Mouse (Mus musculus): ENCODE results near the gene Crybg2.
A peak's percentile ranks its signal among the peaks of the same experiment; 100 is the strongest.

The Crybg2 gene

DNA sequence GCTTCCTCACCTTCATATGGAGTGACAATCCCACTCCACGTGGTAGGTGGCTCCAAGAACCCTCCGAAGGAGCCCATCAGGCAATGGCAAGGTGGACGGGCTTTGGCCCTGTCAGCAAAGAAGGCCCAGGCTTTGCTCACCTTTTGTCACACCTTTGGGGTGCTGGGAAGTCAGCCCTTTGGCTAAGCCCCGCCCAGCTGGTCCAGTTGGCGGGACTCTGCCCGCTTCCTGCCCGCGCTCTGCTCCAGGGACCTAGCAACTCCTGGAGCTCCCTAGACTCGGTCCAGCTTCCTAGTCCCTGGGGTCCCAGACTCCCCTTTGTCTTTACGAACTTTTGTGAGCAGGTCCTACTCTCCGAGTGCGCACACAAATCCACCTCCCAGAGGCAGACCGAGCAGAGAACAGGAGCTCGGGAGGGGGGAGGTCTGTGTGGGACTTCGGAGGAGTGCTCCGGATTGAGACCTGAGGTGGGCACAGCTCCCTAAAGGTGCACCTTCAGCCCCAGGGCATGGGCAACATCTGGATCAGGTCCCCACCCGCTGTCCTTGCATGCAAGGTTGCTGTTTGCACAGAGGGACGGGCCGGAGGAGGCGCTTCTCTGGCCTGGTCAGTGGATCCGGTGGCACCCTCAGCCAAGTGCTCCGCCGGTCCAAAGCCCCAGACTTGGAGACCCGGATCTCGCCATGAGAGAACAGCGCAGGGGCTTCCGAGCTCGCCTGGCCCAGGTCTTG is at the start of gene Crybg2:
TSS of gene Crybg2 (plus strand) at position 681 of the 731 bp plus-strand sequence.
- no peak for DNase-seq

DNA sequence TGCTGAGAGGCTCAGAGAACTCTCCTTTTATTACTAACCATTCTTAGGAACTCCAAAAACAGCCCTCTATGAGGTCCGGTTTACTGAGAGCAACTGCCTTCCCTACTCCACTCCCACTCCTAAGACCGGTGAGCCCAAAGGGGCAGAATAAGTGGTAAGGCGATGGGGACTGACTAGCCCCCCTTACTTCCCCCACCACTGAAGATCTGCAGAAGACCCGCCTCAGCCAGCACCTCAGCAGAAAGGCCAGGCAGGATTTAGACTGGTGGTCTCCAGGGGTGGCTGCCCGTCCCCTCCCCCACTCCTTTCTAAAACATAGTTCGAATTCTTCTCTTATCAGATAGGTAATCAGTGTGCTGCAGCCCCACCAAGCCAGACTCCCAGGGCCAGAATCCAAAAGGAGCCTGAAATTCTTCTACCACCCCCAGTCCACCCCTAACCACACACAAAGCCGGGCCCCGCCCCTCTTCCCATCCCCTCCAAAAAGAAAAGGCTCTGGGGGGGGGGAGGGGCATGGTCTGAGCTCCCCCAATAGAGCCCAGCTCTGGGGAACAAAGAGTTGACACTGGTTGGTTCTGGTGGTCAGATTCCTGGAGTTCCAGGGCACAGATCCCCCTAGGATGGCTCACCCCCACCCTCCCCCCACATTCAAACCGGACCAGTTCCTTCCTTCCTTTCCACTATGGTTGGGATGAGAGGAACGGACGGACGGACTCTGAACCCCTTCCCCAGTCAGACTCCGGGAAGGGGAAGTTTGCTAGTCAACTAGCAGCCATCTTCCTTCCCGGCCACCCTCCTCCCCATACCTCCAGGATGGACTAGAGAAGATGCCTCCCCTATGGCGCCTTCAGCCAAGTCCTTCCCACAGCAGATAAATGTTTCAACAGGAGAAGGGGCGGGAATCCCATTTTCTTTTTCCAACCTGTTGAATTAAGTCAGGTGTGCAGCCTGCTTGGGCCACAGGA is 48.9 kb upstream of the Crybg2 start:
- no peak for DNase-seq

DNA sequence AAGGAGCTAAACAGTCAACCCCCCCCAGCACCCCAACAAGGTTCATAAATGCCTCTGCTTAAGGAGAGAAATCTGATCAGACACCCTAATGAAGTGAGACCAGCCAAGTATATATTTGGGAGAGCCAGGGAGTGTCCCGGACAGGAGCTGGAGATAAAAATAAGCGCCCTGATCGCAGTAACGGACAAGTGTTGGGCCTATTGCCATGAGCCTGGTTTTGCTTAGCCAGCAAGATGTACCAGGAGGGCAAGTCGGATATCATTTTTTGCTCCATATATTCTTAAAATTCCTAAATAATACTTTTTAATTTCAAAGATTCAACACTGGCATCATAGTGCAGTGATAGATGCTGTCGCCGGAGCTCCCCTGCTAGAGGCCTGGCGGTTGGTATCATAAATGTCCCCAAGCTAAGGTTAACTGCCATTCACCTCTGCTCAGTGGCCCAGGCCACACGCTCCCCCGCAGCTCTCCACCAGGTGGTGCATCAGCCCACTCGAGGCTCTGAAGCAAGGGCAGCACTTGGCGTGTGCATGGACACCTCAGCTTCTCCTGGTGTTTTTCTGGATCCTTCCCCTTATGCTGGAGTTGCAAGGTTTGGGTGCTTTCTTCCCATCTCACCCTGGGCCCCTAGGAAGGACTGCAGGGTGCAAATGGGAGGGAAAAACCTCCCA is 47.6 kb upstream of the Crybg2 start:
- DNase-seq = no peak

DNA sequence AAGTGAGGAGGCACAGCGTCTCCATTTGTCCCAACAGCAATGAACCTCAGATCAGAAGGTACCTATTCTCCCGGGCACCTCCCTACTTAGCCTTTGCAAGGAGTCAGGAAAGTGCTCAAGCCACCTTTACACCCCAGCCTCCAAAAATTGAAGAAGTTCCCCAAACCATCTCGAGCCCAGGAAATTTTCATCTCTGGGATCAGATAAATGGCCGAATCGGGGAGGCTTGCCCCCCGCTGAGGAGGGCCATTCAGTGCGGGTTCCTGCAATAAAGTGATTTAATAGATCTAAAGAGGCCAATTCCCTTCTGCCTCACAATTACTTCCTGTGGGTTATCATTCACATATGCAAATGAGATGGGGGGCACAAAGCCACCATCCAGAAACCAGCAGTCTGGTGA is 44.4 kb upstream of the Crybg2 start:
- DNase-seq = no peak

DNA sequence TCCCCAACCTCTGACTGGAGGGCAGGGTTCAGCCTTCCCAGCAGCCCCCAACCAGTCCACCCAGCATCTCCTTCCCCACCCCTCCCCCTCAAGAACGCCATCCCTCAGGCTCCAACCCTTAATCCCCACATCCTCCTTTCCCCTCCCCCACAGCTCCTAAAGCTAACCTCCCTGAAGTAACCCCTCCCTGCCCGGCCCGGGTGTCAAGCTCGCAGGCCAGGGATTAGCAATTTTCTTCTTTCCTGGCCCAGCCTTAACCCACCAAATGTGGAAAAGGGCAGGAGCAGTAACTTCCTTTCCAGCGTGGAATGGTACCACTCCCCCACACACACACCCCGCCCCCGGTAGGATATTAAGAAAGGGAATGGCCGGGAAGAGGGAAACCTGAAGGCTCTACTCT is 43.8 kb upstream of the Crybg2 start:
- DNase-seq = no peak

DNA sequence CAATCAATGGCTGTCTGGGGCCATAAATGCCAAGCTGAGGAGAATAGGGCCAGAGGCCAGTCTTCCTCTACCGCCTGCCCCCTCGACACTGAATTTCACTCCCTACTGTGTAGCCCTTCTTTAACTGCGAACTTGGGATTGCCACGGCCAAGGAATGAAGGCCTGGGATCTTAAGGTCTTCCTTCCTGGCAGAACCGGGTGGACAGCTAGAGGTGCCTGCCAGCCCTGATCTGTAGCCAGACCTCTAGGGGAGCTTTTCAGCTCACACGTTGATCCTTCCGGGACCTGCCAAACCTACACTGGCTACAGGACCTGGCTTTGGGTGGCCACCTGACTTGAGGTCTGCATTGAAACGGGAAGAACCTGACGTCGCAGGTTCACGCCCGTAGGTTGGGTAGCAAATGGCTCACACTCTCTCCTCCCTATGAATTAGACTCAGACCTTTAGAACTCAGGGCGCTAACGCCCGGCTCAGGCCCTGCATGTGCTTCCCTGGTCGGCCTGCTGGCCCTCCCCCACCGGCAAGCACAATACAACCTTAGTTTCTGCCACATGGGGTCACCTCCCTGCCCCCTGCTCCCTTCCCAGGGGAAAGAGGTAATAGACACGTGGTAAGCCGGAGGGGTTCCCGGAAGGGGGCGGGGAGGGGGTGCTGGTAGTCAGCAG is 43.3 kb upstream of the Crybg2 start:
- no peak for DNase-seq

DNA sequence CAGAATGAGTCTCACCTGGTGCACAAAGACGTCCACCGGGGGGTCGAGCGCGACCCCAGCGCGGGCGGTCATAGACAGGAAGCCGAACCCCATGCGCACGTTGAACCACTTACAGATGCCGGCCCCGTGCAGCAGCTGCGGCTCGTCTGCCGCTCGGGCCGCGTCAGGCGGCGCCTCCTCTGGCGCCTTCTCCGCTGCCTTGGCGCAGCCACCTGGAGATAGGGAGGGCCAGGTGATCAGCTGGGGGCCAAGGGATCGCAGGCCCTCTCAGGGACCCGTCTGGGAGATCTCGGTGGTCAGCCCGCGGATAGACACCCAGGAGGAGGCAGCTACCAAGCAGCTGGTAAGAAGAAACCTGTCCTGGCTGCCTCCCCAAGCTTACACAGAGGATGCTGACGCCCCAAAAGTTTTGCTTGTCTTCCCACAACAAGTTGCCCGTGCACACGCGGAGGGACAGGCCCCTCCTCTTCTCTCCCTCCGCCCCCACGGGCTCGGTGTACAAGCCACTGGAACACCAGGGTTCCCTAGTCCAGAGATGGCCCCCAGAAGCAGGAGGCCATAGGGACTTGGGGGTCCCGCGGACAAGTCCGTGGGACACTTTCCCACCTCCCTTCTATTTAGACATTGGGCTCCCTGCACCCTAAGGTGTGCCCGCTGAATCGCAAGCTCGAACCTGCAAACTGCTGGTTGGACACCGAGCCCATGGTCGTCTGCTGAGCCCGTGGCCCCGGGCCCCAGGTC is 42.4 kb upstream of the Crybg2 start:
- DNase-seq = no peak

DNA sequence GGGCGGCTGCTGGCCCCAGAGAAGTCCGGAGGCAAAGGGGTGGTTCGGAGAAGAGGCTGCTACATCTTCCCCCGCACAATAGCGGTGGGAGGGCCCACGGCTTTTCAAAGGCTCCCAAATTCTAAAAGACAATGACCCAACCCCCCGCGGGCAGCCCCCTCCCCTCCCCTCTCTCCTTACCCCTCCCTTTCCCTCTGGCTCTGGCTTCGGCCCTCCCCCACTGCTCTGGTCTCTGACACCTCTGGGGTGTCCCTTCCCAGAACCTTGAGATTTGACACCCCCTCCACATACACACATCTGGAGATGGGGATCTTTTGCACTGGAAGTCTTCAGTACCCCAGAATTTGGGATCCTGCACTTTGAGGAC is 41.9 kb upstream of the Crybg2 start, which contains the start of gene Lin28a:
TSS of gene Lin28a (minus strand) at position 63 of the 367 bp plus-strand sequence.
- DNase-seq = no peak

DNA sequence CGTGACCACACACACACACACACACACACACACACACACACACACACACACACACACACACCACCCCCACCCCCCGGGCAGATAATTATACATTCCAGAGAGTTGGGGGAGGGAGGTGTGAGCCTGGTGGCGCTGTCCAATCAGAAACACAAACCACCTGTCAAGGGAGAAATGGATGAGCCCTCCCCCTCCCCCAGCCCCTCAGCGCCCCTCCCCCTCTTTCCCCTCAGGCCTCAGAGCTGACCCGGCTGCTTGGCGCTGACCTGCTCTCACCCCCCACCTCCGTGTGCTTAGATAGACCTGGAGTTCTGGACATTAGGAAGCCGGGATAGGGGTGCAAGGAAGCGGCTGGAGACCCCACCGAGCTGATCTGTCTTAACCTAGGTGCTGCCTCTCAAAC is 41.4 kb upstream of the Crybg2 start:
- DNase-seq = no peak

DNA sequence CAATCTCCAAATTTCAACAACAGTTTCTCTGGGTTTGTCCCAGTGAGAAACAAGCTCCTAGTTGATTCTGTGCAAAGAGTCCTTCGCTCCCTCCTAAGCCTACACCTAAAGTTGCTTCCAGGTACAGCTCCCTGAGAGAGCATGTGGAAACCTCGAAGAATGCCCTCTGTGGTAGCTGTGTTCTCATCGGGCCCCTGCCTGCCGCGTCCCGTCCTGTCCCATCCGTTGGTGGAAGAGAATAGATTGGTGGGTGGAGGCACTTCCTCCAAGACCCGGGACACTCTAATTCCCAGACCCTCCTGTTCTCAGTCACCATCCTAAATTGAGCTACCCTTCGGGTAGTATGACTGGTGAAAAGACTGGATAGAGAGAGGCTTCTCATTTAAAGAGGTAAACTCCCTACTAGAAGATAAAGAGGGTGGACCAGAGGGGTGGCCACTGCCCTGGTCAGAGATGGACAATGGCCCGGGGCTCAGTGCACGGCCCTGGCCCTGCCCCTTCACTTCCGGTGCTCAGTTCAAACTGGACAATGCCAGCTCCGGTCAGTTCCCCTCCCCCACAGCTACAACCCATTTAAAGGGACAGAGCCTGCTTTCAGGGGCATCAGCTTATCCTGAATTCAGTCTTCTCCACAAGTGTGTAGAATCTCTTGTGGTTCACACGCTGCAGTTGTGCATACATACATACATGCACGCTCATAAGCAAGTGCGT is 40.8 kb upstream of the Crybg2 start:
- DNase-seq = no peak

DNA sequence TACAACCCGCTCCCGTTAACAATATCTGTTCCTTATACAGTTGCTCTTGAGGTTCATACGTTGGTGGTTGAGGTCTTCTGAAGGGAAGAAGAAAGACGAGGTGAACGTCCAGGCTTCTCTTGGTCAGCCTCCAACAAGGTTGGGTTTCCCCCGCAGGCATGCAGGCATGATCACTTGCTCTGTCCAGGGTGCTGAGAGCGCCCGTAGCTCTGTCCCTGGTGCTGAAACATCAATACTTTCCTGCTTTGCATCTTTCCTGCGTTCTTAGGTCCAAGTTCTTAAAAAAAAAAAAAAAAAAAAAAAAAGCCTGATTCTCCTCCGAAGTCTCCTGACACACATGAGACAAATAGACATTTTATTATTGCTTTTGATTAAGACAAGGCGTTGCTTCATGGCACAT is 40.0 kb upstream of the Crybg2 start:
- peak; percentile 22 to 34 for DNase-seq

DNA sequence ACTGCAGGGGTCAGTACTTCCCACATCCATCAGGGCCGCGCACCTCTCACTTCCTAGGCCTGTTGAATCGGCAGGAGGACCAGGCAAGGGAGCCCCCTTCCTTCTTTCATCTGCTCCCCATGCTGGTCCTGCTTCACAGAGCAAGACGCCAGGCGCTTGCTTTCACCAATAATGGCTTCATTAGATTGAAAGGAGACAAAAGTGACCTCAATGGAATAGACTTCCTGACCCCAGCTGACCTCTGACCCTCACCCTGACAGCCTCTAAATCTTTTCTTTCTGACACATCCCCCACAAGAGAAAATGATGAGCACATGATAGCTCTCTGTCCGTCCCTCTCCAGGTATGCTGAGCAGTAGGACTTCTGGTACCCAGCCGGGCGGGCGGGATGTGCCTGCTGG is 34.8 kb upstream of the Crybg2 start:
- no peak for DNase-seq

DNA sequence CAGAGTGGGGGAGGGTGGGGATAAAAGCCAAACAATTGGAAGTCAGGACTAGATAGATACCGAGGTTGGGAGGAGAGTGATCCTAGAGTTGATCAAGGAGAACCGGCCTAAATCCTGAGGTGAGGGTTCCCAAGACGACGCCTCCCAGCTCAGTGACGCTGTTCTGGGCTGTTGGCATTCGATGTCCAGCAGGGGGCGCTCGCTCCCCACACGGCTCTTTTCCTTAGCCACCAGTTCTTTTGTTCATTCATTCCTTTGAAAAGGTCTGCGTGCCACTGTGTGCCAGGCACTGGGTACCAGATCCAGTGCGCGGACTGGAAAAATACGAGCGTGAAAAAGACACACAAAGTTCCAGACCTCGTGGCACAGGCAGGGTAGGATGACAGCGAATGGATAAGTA is 24.7 kb upstream of the Crybg2 start:
- DNase-seq = peak; percentile 39 to 54

DNA sequence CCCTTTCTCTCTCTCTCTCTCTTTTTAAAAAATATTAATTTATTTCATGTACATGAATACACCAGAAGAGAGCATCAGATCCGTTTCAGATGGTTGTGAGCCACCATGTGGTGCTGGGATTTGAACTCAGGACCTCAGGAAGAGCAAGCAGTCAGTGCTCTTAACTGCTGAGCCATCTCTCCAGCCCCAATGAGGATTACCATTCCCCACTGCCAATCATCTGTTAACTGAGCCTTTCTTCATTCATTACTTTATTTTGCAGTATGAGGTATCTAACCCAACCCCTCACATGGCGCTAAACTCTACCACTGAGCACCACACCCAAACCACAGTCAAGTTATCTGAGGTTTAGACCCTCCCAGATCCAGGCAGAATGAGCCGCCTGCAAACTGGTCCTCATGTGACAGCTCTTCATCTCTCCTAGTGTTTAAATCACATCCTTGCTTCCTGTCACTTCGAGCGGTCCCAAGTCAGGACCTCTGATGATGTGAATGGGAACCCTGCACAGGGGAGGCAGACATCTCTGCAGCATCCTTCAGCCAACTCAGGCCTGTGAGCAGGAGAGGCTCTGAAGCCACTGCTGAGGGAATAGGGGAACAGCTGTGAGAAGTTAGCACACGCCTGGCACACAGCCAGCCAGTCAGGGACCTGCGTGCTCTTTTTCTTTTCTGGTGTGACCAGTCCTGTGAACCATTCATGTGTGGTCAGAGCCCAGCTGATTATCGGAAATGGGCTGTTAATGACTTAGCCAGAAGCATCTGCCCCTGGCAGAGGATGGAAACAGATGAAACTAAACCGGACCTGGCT is 19.1 kb upstream of the Crybg2 start:
- DNase-seq = no peak

DNA sequence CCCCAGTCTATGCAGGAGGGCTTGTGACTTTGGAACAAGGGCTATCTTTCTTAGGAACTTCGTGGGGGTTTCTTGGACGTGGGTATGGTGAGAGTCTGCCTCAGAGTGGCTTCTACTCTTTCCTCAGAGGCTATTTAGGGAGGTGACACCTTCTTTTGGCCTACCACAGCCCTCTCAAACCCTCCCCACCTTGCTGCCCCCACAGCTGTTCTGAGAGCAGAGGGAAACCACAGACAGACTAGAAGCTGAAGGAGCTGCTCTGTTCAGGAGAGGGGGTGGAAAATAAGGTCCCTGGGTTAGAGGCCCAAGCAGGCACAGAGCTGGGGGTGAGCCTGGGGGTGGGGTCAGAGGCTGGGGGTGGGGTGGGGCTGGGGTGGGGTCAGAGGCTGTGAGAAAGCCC is 17.6 kb upstream of the Crybg2 start:
- DNase-seq = peak in 1 of 2 experiments; percentile 28

DNA sequence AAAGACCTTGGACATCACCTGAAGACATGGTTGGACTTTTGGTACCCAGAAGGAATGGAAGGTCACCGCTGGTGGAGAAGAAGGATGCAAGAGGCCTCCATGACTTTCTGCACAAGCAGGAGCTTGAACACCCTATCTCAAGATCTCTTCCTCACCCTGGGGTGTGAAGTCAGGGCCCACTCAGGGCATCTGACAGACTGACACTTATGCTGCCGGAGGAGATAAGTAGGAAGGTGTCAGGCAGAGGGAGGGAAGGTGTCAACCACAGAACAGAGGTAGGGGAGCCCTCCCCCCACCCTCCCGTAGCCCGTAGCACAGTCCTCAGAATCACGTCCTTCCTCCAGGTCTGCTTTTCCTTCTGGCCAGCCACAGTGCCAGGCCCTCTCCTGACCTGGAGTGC is 13.0 kb upstream of the Crybg2 start:
- DNase-seq = no peak

DNA sequence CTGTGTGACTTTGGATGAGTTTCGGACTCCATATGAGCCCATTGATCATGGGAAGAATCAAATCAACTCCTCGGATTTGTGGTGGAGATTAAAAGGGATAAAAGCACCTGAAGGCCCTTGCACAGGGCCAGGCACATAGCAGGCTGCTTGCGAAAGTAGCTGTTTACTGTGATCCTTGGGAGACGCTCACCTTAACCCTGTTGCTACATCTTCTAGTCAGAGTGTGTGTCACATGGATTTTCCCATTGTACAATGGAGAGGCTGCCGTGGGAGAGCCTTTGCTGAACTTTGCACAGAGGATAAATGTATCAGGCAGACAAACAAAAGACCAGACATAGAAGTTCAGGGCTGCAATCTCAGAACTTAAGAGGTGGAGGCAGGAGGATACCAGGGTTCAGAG is 8.7 kb upstream of the Crybg2 start:
- no peak for DNase-seq

DNA sequence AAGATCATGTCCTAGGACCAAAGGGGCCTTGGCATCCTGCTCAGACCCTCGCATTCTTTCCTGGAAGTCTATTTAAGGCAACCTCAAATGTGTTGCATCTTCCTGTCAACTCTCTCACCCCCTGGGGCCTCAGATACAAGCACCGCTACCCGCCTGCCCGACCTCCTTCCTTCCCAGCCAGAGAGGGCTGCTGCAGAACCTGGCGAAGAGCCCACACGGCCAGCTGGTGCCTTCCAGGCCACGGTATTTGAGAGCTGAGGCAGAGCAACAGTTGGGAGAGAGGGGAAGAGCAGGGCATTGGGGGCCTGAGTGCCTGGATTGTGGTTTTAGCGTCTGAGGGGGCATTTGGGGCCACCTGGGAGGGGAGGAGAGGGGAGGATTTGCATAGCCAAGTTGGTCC is 8.1 kb upstream of the Crybg2 start:
- DNase-seq = no peak

DNA sequence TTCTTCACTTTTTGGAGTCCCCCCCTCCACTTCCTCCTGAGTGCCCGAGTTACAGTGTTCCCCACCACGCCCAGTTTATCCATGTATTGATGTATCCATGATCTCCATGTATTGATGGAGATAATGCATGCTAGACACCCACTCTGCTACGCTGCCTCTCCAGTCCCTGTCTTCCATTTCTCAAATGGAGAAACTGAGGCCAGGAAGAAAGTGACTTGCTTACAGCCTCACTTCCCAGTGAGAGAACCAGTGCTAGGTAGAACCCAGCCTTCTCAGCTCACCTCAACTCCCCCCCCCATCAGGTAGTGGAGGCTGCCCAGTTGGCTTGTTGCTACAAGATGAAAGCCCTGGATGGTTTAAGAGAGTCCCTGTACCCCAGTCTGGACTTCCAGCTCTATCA is 7.1 kb upstream of the Crybg2 start, which contains the start of gene Zfp683:
TSS of gene Zfp683 (plus strand) at position 301 of the 400 bp plus-strand sequence.
- no peak for DNase-seq

DNA sequence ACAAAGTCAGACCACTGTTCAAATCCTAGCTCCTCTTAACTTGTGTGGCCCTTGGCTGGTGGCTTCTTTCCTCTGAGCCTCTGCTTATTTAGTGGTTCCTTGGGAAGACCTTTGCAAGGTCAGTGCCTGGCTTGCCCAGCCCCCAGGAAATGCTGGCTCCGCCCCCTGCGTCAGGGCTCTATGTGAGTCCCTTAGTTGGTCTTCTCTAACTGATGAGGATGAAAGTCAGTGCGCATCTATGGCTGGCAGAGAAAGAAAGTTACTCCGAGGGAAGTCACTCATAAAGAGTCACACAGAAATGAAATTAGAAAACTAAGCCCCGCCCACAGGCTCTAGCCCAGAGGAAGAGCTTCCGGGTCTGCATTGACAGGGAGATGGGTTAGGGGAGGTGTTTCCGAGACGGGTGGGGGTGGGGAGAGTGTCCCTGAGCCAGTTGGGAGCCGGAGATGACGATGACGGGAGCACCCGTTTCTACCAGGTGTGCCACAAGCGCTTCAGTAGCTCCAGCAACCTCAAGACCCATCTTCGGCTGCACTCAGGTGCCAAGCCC is 2.4 kb upstream of the Crybg2 start:
- peak in 1 of 2 experiments; percentile 13 for DNase-seq

All from thymus, adult 18-20 months (tissue).